Mouse (Mus musculus) left cerebral cortex, postnatal 4 days (tissue): ENCODE measurements around the gene Syn3. TPM values are rescaled to one million over a fixed set of nuclear protein-coding genes. Genes with fewer than 3 reads are reported as not detected.

Source experiments
- DNase-seq: peaks from one replicate; pipeline ENCODE4 v3.0.0-alpha.2; 2022
- intact Hi-C: fragments of 180-260 bp; cut with DNase I; formaldehyde crosslinking; loops from one replicate; pipeline ENCODE4 v1.15.1; 2025
- total RNA-seq, 2 experiments: library from RNA; stranded (reverse); gene quantifications; 2 replicates each; pipeline ENCODE4 v1.2.3; 2021

Gene Syn3
- total RNA-seq, 2 experiments from 2014 or later: 82.2 to 85.4 TPM

- intact Hi-C loops: no loop called here
These were observed 122.1 kb downstream of the Syn3 start for GRCm38 (mm10) chr10:86376392-86377185.

GRCm38 (mm10) chr10:86375903-86376302 lies 122.8 kb downstream of the Syn3 start:
- DNase-seq: peak; percentile 77

More at GRCm38 (mm10) chr10:86376392-86377185, 122.1 kb downstream of the Syn3 start:
- peak; percentile 28 for DNase-seq

GRCm38 (mm10) chr10:86374061-86374460 lies 124.6 kb downstream of the Syn3 start:
- no peak for DNase-seq
- intact Hi-C loops: no loop called here

More at GRCm38 (mm10) chr10:86375903-86376302, 122.8 kb downstream of the Syn3 start:
- intact Hi-C loops: no loop called here

- DNase-seq: no peak
- intact Hi-C loops: no loop called here
These were observed 127.1 kb downstream of the Syn3 start for GRCm38 (mm10) chr10:86371561-86371960.

- DNase-seq: no peak
- intact Hi-C loops: no loop called here
These were observed 129.3 kb downstream of the Syn3 start for GRCm38 (mm10) chr10:86369346-86369745.

GRCm38 (mm10) chr10:86368811-86369210 lies 129.9 kb downstream of the Syn3 start:
- no peak for DNase-seq
- intact Hi-C loops: no loop called here

- no peak for DNase-seq
- intact Hi-C loops: no loop called here
These were observed 131.3 kb downstream of the Syn3 start for GRCm38 (mm10) chr10:86367346-86367745.

- peak; percentile 39 for DNase-seq
These were observed 133.0 kb downstream of the Syn3 start for GRCm38 (mm10) chr10:86365632-86366092.

GRCm38 (mm10) chr10:86363669-86364309 lies 134.9 kb downstream of the Syn3 start:
- intact Hi-C loops: no loop called here
- DNase-seq: no peak

More at GRCm38 (mm10) chr10:86365632-86366092, 133.0 kb downstream of the Syn3 start:
- intact Hi-C loops: no loop called here

GRCm38 (mm10) chr10:86359699-86360098 lies 139.0 kb downstream of the Syn3 start:
- intact Hi-C loops: no loop called here
- DNase-seq: peak; percentile 85

- intact Hi-C loops: no loop called here
- DNase-seq: peak; percentile 58
These were observed 139.5 kb downstream of the Syn3 start for GRCm38 (mm10) chr10:86359208-86359607.

- DNase-seq: peak; percentile 64
- intact Hi-C loops: no loop called here
These were observed 140.3 kb downstream of the Syn3 start for GRCm38 (mm10) chr10:86358307-86358975.

- intact Hi-C loops: no loop called here
- DNase-seq: peak; percentile 42
These were observed 141.7 kb downstream of the Syn3 start for GRCm38 (mm10) chr10:86356819-86357563.

- intact Hi-C loops: no loop called here
- DNase-seq: no peak
These were observed 146.2 kb downstream of the Syn3 start for GRCm38 (mm10) chr10:86352521-86352920.

GRCm38 (mm10) chr10:86351287-86351686 lies 147.4 kb downstream of the Syn3 start:
- intact Hi-C loops: no loop called here
- no peak for DNase-seq

- intact Hi-C loops: no loop called here
- DNase-seq: no peak
These were observed 152.4 kb downstream of the Syn3 start for GRCm38 (mm10) chr10:86346235-86346840.

GRCm38 (mm10) chr10:86345645-86346044 lies 153.1 kb downstream of the Syn3 start:
- no peak for DNase-seq
- intact Hi-C loops: no loop called here

GRCm38 (mm10) chr10:86344654-86345053 lies 154.0 kb downstream of the Syn3 start:
- intact Hi-C loops: no loop called here
- no peak for DNase-seq

- no peak for DNase-seq
- intact Hi-C loops: no loop called here
These were observed 154.8 kb downstream of the Syn3 start for GRCm38 (mm10) chr10:86343931-86344330.

- intact Hi-C loops: no loop called here
- DNase-seq: no peak
These were observed 155.3 kb downstream of the Syn3 start for GRCm38 (mm10) chr10:86343362-86343761.
